Mouse (Mus musculus) lung, adult 2 months (tissue): ENCODE data around the gene Bcat2.

ENCODE experiments used
- CTCF ChIP-seq: fragments of 200-500 bp; IDR thresholded peaks from 2 replicates; pipeline ENCODE4 v1.5.1; 2011; ENCODE audit warnings: mild to moderate bottlenecking, low read length, control low read depth; ENCODE audit not compliant: insufficient read depth
- POLR2A ChIP-seq: fragments of 200-500 bp; IDR thresholded peaks from 2 replicates; pipeline ENCODE4 v1.6.1; 2011; ENCODE audit warnings: low read depth, mild to moderate bottlenecking, control low read depth, low read length, borderline replicate concordance; ENCODE audit errors: extremely low read depth

DNA sequence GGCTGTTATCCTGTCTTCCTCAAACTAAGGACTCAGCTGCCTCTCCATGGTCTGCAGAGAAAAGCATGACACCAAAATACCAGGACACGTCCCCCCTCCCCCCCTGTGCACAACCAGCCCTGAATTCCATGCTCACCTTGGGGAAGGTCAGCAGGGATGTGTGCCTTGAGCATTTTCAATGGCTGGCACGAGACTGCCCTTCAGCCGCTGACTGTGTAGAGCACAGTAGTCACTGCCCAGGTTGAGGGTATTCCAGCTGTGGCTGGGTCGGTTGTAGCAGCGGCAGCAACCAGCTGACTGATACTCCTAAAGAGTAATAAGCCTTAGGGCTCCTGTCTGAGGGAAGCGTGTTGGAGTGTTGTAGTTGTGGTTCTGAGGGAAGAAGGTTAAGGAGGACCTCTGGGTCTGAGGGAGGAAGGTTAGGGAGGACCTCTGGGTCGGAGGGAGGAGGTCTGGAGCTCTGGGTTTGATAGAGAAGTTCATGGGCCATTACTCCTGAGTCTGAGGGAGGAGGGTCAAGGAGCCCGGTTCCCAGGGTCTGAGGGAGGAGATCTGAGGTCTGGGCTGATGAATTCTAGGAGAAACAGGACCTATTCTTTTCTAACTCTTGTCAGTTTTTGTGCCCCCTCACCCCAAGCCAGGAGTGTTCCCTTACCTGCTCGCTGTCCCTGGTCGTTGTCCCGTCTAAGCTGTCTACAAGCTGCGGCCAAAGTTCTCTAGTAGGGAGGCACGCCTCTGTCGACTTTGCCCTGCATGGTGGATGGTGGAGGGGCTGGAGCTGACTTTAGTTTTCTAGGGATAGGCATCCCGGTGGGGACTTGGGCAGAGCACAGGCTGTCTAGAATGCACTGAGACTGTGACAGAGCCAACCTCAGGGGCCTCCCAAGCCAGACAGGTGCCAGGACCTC, 4.8 kb downstream of the Bcat2 start:
- no peak for TF ChIP-seq POLR2A
- TF ChIP-seq CTCF, result no peak
